Mouse (Mus musculus) ES-E14 (cell line): ENCODE measurements around the gene Adgre5. TPM values are rescaled to one million over a fixed set of nuclear protein-coding genes. Genes with fewer than 3 reads are reported as not detected.
A peak's percentile ranks its signal among the peaks of the same experiment; 100 is the strongest.

Experiments
- DNase-seq: peaks from one replicate; pipeline ENCODE4 v3.0.0-alpha.2; 2013; ENCODE audit warnings: low read depth, low spot score
- H3K27ac ChIP-seq: 2 replicates; pipeline ENCODE4 v1.5.1; 2012; ENCODE audit warnings: low read depth, mild to moderate bottlenecking, low read length, moderate library complexity, mixed read lengths; ENCODE audit not compliant: poor library complexity, insufficient read depth, severe bottlenecking
- H3K36me3 ChIP-seq: 2 replicates; pipeline ENCODE4 v1.6.1; 2012; ENCODE audit warnings: mild to moderate bottlenecking, low read length, moderate library complexity, mixed read lengths; ENCODE audit not compliant: control insufficient read depth, poor library complexity, insufficient read depth, severe bottlenecking
- H3K4me1 ChIP-seq, 2 experiments: fragments of 150-350 bp in 1 of 2; sonication (generic) in 1 of 2; 2 replicates each; pipeline ENCODE4 v1.6.1; 2012; ENCODE audit warnings: low read length in 2 of 2, mild to moderate bottlenecking in 1 of 2, mixed read lengths in 1 of 2; ENCODE audit not compliant: control insufficient read depth in 2 of 2, insufficient read depth in 2 of 2, poor library complexity in 1 of 2
- H3K4me3 ChIP-seq, 2 experiments: fragments of 150-350 bp in 1 of 2; sonication (generic) in 1 of 2; 2 replicates each; pipeline ENCODE4 v1.5.1; 2012; ENCODE audit warnings: low read length in 2 of 2, low read depth in 1 of 2, mild to moderate bottlenecking in 1 of 2, mixed read lengths in 1 of 2; ENCODE audit not compliant: insufficient read depth in 1 of 2, poor library complexity in 1 of 2, severe bottlenecking in 1 of 2
- H3K9ac ChIP-seq: 2 replicates; pipeline ENCODE4 v1.6.1; 2012; ENCODE audit warnings: low read depth, mild to moderate bottlenecking, low read length, mixed read lengths; ENCODE audit not compliant: poor library complexity, insufficient read depth, severe bottlenecking
- H3K9me3 ChIP-seq: fragments of 150-350 bp; sonication (generic); 2 replicates; pipeline ENCODE4 v1.6.1; 2012; ENCODE audit warnings: low read depth, mild to moderate bottlenecking, low read length; ENCODE audit not compliant: control insufficient read depth, insufficient read depth
- CHD2 ChIP-seq: IDR thresholded peaks from 2 replicates; pipeline ENCODE4 v1.6.1; 2014; ENCODE audit warnings: mild to moderate bottlenecking, low read depth, low read length, inconsistent platforms
- HCFC1 ChIP-seq: IDR thresholded peaks from 2 replicates; pipeline ENCODE4 v1.6.1; 2012; ENCODE audit warnings: low read length, inconsistent platforms, borderline replicate concordance; ENCODE audit not compliant: insufficient read depth
- MAFK ChIP-seq: IDR thresholded peaks from 2 replicates; pipeline ENCODE4 v1.6.1; 2014; ENCODE audit warnings: mild to moderate bottlenecking, low read depth, low read length, inconsistent platforms; ENCODE audit not compliant: insufficient read depth
- ZC3H11A ChIP-seq: IDR thresholded peaks from 2 replicates; pipeline ENCODE4 v1.6.1; 2012; ENCODE audit warnings: low read depth, mild to moderate bottlenecking, inconsistent platforms, low read length, borderline replicate concordance
- ZNF384 ChIP-seq: IDR thresholded peaks from 2 replicates; pipeline ENCODE4 v1.6.1; 2012; ENCODE audit warnings: low read depth, low read length, inconsistent platforms
- in situ Hi-C, 2 experiments: fragments of 600-800 bp; cut with MboI; formaldehyde crosslinking; loops; one replicate each; pipeline ENCODE4 v1.15.1; 2025; ENCODE audit warnings: low sequenced_read_pairs in 2 of 2, inconsistent platforms in 1 of 2; ENCODE audit not compliant: unreplicated experiment in 2 of 2
- total RNA-seq: library from RNA; depleted of rRNA; stranded (reverse); fragments of 300-350 nt; gene quantifications from 2 replicates; pipeline ENCODE4 v1.2.3, GENCODE M21; 2012

The Adgre5 gene
- total RNA-seq, 1 experiment = 92.2 TPM

- peaks cover 4 to 9% of the 10 kb centered on the region in 2 experiments; a peak in 3 of 4 replicates for H3K4me1 ChIP-seq
- H3K9me3 ChIP-seq = no peaks in the 10 kb centered on the region
- no peaks in the 10 kb centered on the region for H3K36me3 ChIP-seq
- H3K4me3 ChIP-seq = peak overlapping the region; percentile 72 to 86
- H3K9ac ChIP-seq = no peak overlapping the region; the same call in 1 of the 2 replicates
- no peak for DNase-seq
- in situ Hi-C loops = no loop called here
- no peak overlapping the region for H3K27ac ChIP-seq
- TF ChIP-seq CHD2 (no peak), ZC3H11A (no peak), ZNF384 (no peak), MAFK (no peak), HCFC1 (no peak)
Measured at GRCm38 (mm10) chr8:83699566-83699965, 41.6 kb downstream of the Adgre5 start.

GRCm38 (mm10) chr8:83698661-83699453, 42.3 kb downstream of the Adgre5 start, which contains the start of gene Pkn1:
TSS of gene Pkn1 (minus strand) at chr8:83699179.
- H3K9ac ChIP-seq = peak within 1 kb of the TSS; percentile 82
- peaks cover 4 to 10% of the 10 kb centered on the region in 2 experiments; a peak in 3 of 4 replicates for H3K4me1 ChIP-seq
- H3K27ac ChIP-seq = 0 out of 2 replicates have a peak within 1 kb of the TSS, but pooled peaks have one; percentile 24
- no peaks in the 10 kb centered on the region for H3K9me3 ChIP-seq
- no peaks in the 10 kb centered on the region for H3K36me3 ChIP-seq
- TF ChIP-seq ZNF384 (no peak), CHD2 (no peak), HCFC1 (no peak), ZC3H11A (no peak), MAFK (no peak)
- peak within 1 kb of the TSS; percentile 86 to 97 for H3K4me3 ChIP-seq
- peak; percentile 47 for DNase-seq
- in situ Hi-C loops = no loop called here

GRCm38 (mm10) chr8:83698291-83698660, 42.9 kb downstream of the Adgre5 start:
- Histone ChIP-seq H3K27ac (no peak overlapping the region), H3K9me3 (no peaks in the 10 kb centered on the region), H3K36me3 (no peaks in the 10 kb centered on the region), H3K4me3 (peak overlapping the region; percentile 86 to 97), H3K4me1 (peaks cover 4 to 13% of the 10 kb centered on the region in 2 experiments; a peak in 3 of 4 replicates), H3K9ac (peak overlapping the region; percentile 82)
- in situ Hi-C loops = no loop called here
- DNase-seq = no peak
- TF ChIP-seq CHD2 (no peak), ZNF384 (no peak), ZC3H11A (no peak), HCFC1 (no peak), MAFK (no peak)

GRCm38 (mm10) chr8:83697374-83698220, 43.5 kb downstream of the Adgre5 start:
- in situ Hi-C loops = no loop called here
- no peak overlapping the region for H3K27ac ChIP-seq
- no peak for TF ChIP-seq ZC3H11A
- no peak for TF ChIP-seq CHD2
- TF ChIP-seq HCFC1 = no peak
- no peak for TF ChIP-seq MAFK
- no peak for TF ChIP-seq ZNF384
- peak overlapping the region; percentile 86 to 97; a peak in 2 of 4 replicates for H3K4me3 ChIP-seq
- no peak overlapping the region for H3K9ac ChIP-seq
- no peaks in the 10 kb centered on the region; the same call in 1 of the 2 replicates for H3K36me3 ChIP-seq
- DNase-seq = no peak
- H3K4me1 ChIP-seq = peaks cover 4 to 16% of the 10 kb centered on the region in 2 experiments; a peak in 3 of 4 replicates
- H3K9me3 ChIP-seq = no peaks in the 10 kb centered on the region
